Mouse (Mus musculus) embryo, embryonic 10.5 days (tissue): ENCODE data around the gene Cyp4f16.
A peak's percentile ranks its signal among the peaks of the same experiment; 100 is the strongest.
"Not testable (repeated sequence)": the region's sequence is repeated elsewhere in the genome, so short reads cannot be mapped to it uniquely, and the experiment has no call there.

Experiments used
- DNase-seq: peaks from one replicate; pipeline ENCODE4 v3.0.0-alpha.2; 2015; ENCODE audit warnings: low spot score

The Cyp4f16 gene

GRCm38 (mm10) chr17:32550900-32551770 lies 14.8 kb downstream of the Cyp4f16 start:
- peak; percentile 95 for DNase-seq

GRCm38 (mm10) chr17:32553016-32553415 lies 16.7 kb downstream of the Cyp4f16 start:
- not testable (repeated sequence) for DNase-seq

GRCm38 (mm10) chr17:32554368-32554767 lies 18.0 kb downstream of the Cyp4f16 start:
- DNase-seq = not testable (repeated sequence)

GRCm38 (mm10) chr17:32563301-32563700 lies 26.9 kb downstream of the Cyp4f16 start:
- DNase-seq = not testable (repeated sequence)

- DNase-seq = not testable (repeated sequence)
Observed at GRCm38 (mm10) chr17:32573286-32573685, 36.9 kb downstream of the Cyp4f16 start.

GRCm38 (mm10) chr17:32577496-32578186 lies 41.3 kb downstream of the Cyp4f16 start:
- DNase-seq = no peak

- DNase-seq = no peak
Observed at GRCm38 (mm10) chr17:32596494-32596893, 60.1 kb downstream of the Cyp4f16 start.
